8 mouse cellular contexts compared by ENCODE assay signal in genomic region chr9:53247953-53248397, GRCm38 (mm10). TPM values are rescaled to one million over a fixed set of nuclear protein-coding genes. Genes with fewer than 3 reads are reported as not detected.
DNase-seq lines count a peak whose midpoint lies in the region; ATAC-seq lines count a peak whose summit lies in the region.

Ddx10 (minus strand) TSS chr9:53248053.

- no peaks in the 10 kb centered on the region for H3K4me1 ChIP-seq in hindbrain, embryonic 11.5 days (replicated peaks; ENCODE audit: control insufficient read depth, insufficient read depth, low read length)

- peak within 1 kb of the TSS; percentile 73 for H3K9ac ChIP-seq in hindbrain, embryonic 11.5 days (ENCODE audit: low read depth, low read length)

- H3K27me3 ChIP-seq in hindbrain, embryonic 11.5 days (ENCODE audit: control insufficient read depth, insufficient read depth, low read length), result no peaks in the 10 kb centered on the region

- H3K36me3 ChIP-seq in hindbrain, embryonic 11.5 days (ENCODE audit: control insufficient read depth, insufficient read depth, low read length), result no peaks in the 10 kb centered on the region

- H3K27ac ChIP-seq in hindbrain, embryonic 11.5 days (ENCODE audit: low read depth, low read length), result no peak within 1 kb of the TSS

- H3K4me2 ChIP-seq in hindbrain, embryonic 11.5 days (replicated peaks; ENCODE audit: low read depth, low read length), result peak within 1 kb of the TSS; percentile 92

- H3K4me3 ChIP-seq in hindbrain, embryonic 11.5 days (ENCODE audit: low read depth, low read length), result peak within 1 kb of the TSS; percentile 85

- under 1% methylated on average over 35 of the region's 35 CpGs for WGBS in hindbrain, embryonic 11.5 days

- no peaks in the 10 kb centered on the region for H3K9me3 ChIP-seq in hindbrain, embryonic 11.5 days (ENCODE audit: control insufficient read depth, low read length)

- peak; percentile 97 for DNase-seq in Muller cell, postnatal 12 days (ENCODE audit: inconsistent ontology term)
- DNase-seq in cerebellum, adult 9-11 months, result peak; percentile 98
- DNase-seq in frontal cortex, adult 2 months (ENCODE audit: extremely low spot score in 1 of 2, low spot score in 1 of 2), result peak; percentile 96 to 99
- peak; percentile 99 for DNase-seq in hindbrain, embryonic 11.5 days (ENCODE audit: low spot score)
- peak; percentile 98 to 99 for DNase-seq in layer of hippocampus, postnatal 10 days (ENCODE audit: low spot score in 2 of 2)
- DNase-seq in lung, postnatal 10 days, result peak; percentile 99
- DNase-seq in ovary, postnatal 36 days (ENCODE audit: low spot score), result peak; percentile 97
- DNase-seq in thymus, postnatal 25 days, result peak; percentile 99

- peak; percentile 100 for ATAC-seq in hindbrain, embryonic 11.5 days (ENCODE audit: low FRiP score)

RNA-seq across cellular contexts. Expression of gene Ddx10, which starts in this region (rescaled TPM):
- 12.0 and 12.6 TPM in 2 replicates for polyA plus RNA-seq in frontal cortex, adult 2 months (2012; rRNA removed)
- 33.5 and 34.2 TPM in 2 replicates for polyA plus RNA-seq in hindbrain, embryonic 11.5 days (2014; fragmentation: Nextera tagmentation; extraction: Ambion mirVana)
- 10 to 100 TPM; 21.9 to 22.5 TPM for total RNA-seq in layer of hippocampus, postnatal 10 days (2021)
